Mouse (Mus musculus): ENCODE data around the gene Ppa1. TPM values are rescaled to one million over a fixed set of nuclear protein-coding genes. Genes with fewer than 3 reads are reported as not detected.

Ppa1 gene
- total and polyA plus RNA-seq, 3 experiments = 178 to 337 (median 249) TPM

- Histone ChIP-seq H3K4me1 (ENCODE audit: control insufficient read depth in 1 of 2, insufficient read depth in 2 of 2) (peaks cover 0 to 7% of the 10 kb centered on the region in 2 experiments; a peak in 2 of 4 replicates), H3K27me3 (replicated peaks) (no peaks in the 10 kb centered on the region), H3K36me3 (replicated peaks in 1 of 2; ENCODE audit: control insufficient read depth in 1 of 2, insufficient read depth in 1 of 2, low read length in 1 of 2) (peaks cover 26 to 50% of the 10 kb centered on the region in 2 experiments), H3K4me2 (ENCODE audit: insufficient read depth, low read depth, poor library complexity, severe bottlenecking) (no peak overlapping the region), H3K79me2 (replicated peaks; ENCODE audit: control insufficient read depth, extremely low read depth, insufficient read depth, poor library complexity, severe bottlenecking) (peaks cover 8% of the 10 kb centered on the region), H3K9me3 (replicated peaks; ENCODE audit: low read length) (no peaks in the 10 kb centered on the region), H3K4me3 (replicated peaks in 1 of 3; ENCODE audit: low read depth in 2 of 3, low read length in 2 of 3, poor library complexity in 1 of 3) (no peak overlapping the region), H3K27ac (ENCODE audit: insufficient read depth, low read depth) (no peak overlapping the region), H3K9ac (ENCODE audit: insufficient read depth, low read depth) (no peak overlapping the region)
- dilution Hi-C loops (cut with MboI; ENCODE audit: extremely low pct_ligation_motif_present, extremely low pct_unique_long_range_greater_than_20kb, low sequenced_read_pairs) = no loop called here
- in situ Hi-C loops (cut with MboI; ENCODE audit: low pct_ligation_motif_present, low pct_unique_long_range_greater_than_20kb, low sequenced_read_pairs) = no loop called here
- DNase-seq (ENCODE audit: extremely low read depth) = no peak
- TF ChIP-seq EP300 (IDR thresholded peaks at IDR 0.05; ENCODE audit: low read length) (no peak), ELF1 (IDR thresholded peaks at IDR 0.05; ENCODE audit: low read depth, low read length) (no peak), TCF12 (IDR thresholded peaks at IDR 0.05; ENCODE audit: low read depth, low read length) (no peak), MAFK (IDR thresholded peaks at IDR 0.05; ENCODE audit: insufficient replicate concordance, low read length) (no peak), POLR2A (IDR thresholded peaks at IDR 0.05; ENCODE audit: low read depth, low read length) (no peak), JUND (conservative IDR thresholded peaks at IDR 0.05; ENCODE audit: low read depth, low read length) (no peak)
Measured at GRCm38 (mm10) chr10:61675935-61676334, 27.6 kb downstream of the Ppa1 start.

GRCm38 (mm10) chr10:61679545-61679944, 31.2 kb downstream of the Ppa1 start:
- no peaks in the 10 kb centered on the region for H3K27me3 ChIP-seq (replicated peaks)
- DNase-seq (ENCODE audit: extremely low read depth) = no peak
- H3K4me2 ChIP-seq (ENCODE audit: insufficient read depth, low read depth, poor library complexity, severe bottlenecking) = peak overlapping the region; percentile 66
- H3K36me3 ChIP-seq (replicated peaks in 1 of 2; ENCODE audit: control insufficient read depth in 1 of 2, insufficient read depth in 1 of 2, low read length in 1 of 2) = peaks cover 13 to 31% of the 10 kb centered on the region in 2 experiments
- no peaks in the 10 kb centered on the region for H3K9me3 ChIP-seq (replicated peaks; ENCODE audit: low read length)
- peaks cover 41% of the 10 kb centered on the region for H3K79me2 ChIP-seq (replicated peaks; ENCODE audit: control insufficient read depth, extremely low read depth, insufficient read depth, poor library complexity, severe bottlenecking)
- TF ChIP-seq IRF4 (IDR thresholded peaks at IDR 0.05; ENCODE audit: low read depth, low read length) (no peak), MYC (IDR thresholded peaks at IDR 0.05; ENCODE audit: low read depth, low read length) (no peak), ZC3H11A (IDR thresholded peaks at IDR 0.05; ENCODE audit: low read depth, low read length) (no peak), KAT2A (IDR thresholded peaks at IDR 0.05; ENCODE audit: insufficient replicate concordance, low read length) (no peak)
- dilution Hi-C loops (cut with MboI; ENCODE audit: extremely low pct_ligation_motif_present, extremely low pct_unique_long_range_greater_than_20kb, low sequenced_read_pairs) (no loop called here), in situ Hi-C loops (cut with MboI; ENCODE audit: low pct_ligation_motif_present, low pct_unique_long_range_greater_than_20kb, low sequenced_read_pairs) (no loop called here)
- H3K4me1 ChIP-seq (ENCODE audit: control insufficient read depth in 1 of 2, insufficient read depth in 2 of 2) = peaks cover 6 to 30% of the 10 kb centered on the region in 2 experiments; a peak in 3 of 4 replicates
- peak overlapping the region; percentile 82 for H3K9ac ChIP-seq (ENCODE audit: insufficient read depth, low read depth)
- no peak overlapping the region for H3K27ac ChIP-seq (ENCODE audit: insufficient read depth, low read depth)
- peak overlapping the region; percentile 46 to 94 (median 51) for H3K4me3 ChIP-seq (replicated peaks in 1 of 3; ENCODE audit: low read depth in 2 of 3, low read length in 2 of 3, poor library complexity in 1 of 3)

- Histone ChIP-seq H3K27me3 (replicated peaks) (no peaks in the 10 kb centered on the region), H3K79me2 (replicated peaks; ENCODE audit: control insufficient read depth, extremely low read depth, insufficient read depth, poor library complexity, severe bottlenecking) (peaks cover 43% of the 10 kb centered on the region), H3K9me3 (replicated peaks; ENCODE audit: low read length) (no peaks in the 10 kb centered on the region), H3K4me2 (ENCODE audit: insufficient read depth, low read depth, poor library complexity, severe bottlenecking) (peak within 1 kb of the TSS; percentile 91), H3K4me1 (ENCODE audit: control insufficient read depth in 1 of 2, insufficient read depth in 2 of 2) (peaks cover 6 to 30% of the 10 kb centered on the region in 2 experiments; a peak in 3 of 4 replicates), H3K36me3 (replicated peaks in 1 of 2; ENCODE audit: control insufficient read depth in 1 of 2, insufficient read depth in 1 of 2, low read length in 1 of 2) (peaks cover 13 to 31% of the 10 kb centered on the region in 2 experiments), H3K4me3 (replicated peaks in 1 of 3; ENCODE audit: low read depth in 2 of 3, low read length in 2 of 3, poor library complexity in 1 of 3) (peak within 1 kb of the TSS; percentile 84 to 94 (median 90)), H3K9ac (ENCODE audit: insufficient read depth, low read depth) (peak within 1 kb of the TSS; percentile 87), H3K27ac (ENCODE audit: insufficient read depth, low read depth) (no peak within 1 kb of the TSS; the same call in 1 of the 2 replicates)
- dilution Hi-C loops (cut with MboI; ENCODE audit: extremely low pct_ligation_motif_present, extremely low pct_unique_long_range_greater_than_20kb, low sequenced_read_pairs) (no loop called here), in situ Hi-C loops (cut with MboI; ENCODE audit: low pct_ligation_motif_present, low pct_unique_long_range_greater_than_20kb, low sequenced_read_pairs) (no loop called here)
- DNase-seq (ENCODE audit: extremely low read depth) = peak; percentile 96
- TF ChIP-seq BHLHE40 (IDR thresholded peaks at IDR 0.05; ENCODE audit: low read depth, low read length) (peak; percentile 78), MAX (IDR thresholded peaks at IDR 0.05; ENCODE audit: low read length) (peak; percentile 81), TCF12 (IDR thresholded peaks at IDR 0.05; ENCODE audit: low read depth, low read length) (peak; percentile 66), ZNF384 (IDR thresholded peaks at IDR 0.05; ENCODE audit: low read depth, low read length) (no peak), ETS1 (conservative IDR thresholded peaks at IDR 0.05; ENCODE audit: low read depth, low read length) (no peak), SMC3 (IDR thresholded peaks at IDR 0.05; ENCODE audit: low read depth, low read length) (no peak), POLR2A (IDR thresholded peaks at IDR 0.05; ENCODE audit: low read depth, low read length) (peak; percentile 92), NRF1 (IDR thresholded peaks at IDR 0.05; ENCODE audit: low read depth, low read length) (peak; percentile 41; the same call in 1 of the 2 replicates), NELFE (IDR thresholded peaks at IDR 0.05; ENCODE audit: low read depth, low read length) (peak; percentile 83), ZMIZ1 (IDR thresholded peaks at IDR 0.05; ENCODE audit: low read depth, low read length) (peak; percentile 64), MYC (IDR thresholded peaks at IDR 0.05; ENCODE audit: low read depth, low read length) (no peak), CHD2 (IDR thresholded peaks at IDR 0.05; ENCODE audit: low read length) (no peak), MAZ (IDR thresholded peaks at IDR 0.05; ENCODE audit: low read depth, low read length) (no peak), JUN (IDR thresholded peaks at IDR 0.05; ENCODE audit: insufficient read depth, low read depth, low read length) (no peak), MEF2A (IDR thresholded peaks at IDR 0.05; ENCODE audit: borderline replicate concordance, low read depth, low read length) (peak; percentile 56; the same call in 1 of the 2 replicates), MXI1 (IDR thresholded peaks at IDR 0.05; ENCODE audit: low read depth, low read length) (peak; percentile 67; the same call in 1 of the 2 replicates)
Measured at GRCm38 (mm10) chr10:61680015-61680913, 31.9 kb downstream of the Ppa1 start, which contains the start of gene Sar1a. Sar1a (plus strand) TSS chr10:61680299.

Measured in CH12.LX (cell line).